Mouse (Mus musculus): ENCODE data around the gene Acbd6. TPM values are rescaled to one million over a fixed set of nuclear protein-coding genes. Genes with fewer than 3 reads are reported as not detected.

The Acbd6 gene
- not detected in 2 replicates for polyA plus RNA-seq (2012; ENCODE audit: insufficient read depth, insufficient read length, low replicate concordance, missing spikeins)

DNA sequence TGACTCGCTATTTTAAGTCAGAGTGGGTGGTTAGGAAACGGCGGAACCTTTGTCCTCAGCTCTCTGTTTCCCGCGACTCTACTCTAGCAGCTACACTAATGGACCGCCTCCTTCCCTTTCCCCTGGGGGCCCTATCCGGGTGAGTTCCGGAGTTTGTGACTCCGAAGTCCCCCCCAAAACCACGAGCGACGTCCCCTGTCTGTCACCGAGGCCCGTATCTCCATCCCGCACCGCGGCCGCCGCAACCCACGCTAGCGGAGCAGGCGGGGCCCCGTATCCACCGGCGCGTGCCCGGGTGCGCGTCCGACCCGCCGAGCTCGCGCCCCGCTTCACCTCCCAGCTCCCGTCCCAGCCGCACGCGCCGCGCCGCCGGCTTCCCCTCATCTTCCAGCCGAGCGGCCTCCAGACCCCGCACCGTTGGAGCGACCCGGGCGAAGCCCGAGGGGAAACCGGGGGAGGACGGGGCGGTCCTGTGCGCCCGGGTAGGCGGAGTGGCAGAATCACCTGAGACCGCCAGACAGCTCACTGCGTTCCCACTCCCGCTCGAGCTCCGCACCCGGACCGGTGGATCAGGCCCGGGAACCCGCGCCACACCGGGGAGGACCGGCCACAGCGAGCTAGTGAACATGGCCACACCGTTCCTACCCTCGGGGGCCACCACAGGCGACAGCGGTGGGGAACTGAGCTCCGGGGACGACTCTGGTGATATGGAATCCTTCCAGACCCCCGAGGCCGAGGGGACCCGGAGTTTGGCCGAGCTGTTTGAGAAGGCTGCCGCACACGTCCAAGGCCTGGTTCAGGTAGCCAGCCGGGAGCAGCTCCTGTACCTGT, at the start of gene Acbd6:
Acbd6 (plus strand) TSS at position 109 of the 831 bp plus-strand sequence.
- TF ChIP-seq POLR2A (IDR thresholded peaks at IDR 0.05; ENCODE audit: insufficient read depth, low read depth, low read length) (peak; percentile 48; the same call in 1 of the 2 replicates), CTCF (IDR thresholded peaks at IDR 0.05; ENCODE audit: insufficient read depth, low read depth, low read length) (no peak)
- Histone ChIP-seq H3K27ac (ENCODE audit: insufficient read depth, low read depth, low read length) (peak within 1 kb of the TSS; percentile 40), H3K4me3 (ENCODE audit: insufficient read depth, low read depth, low read length) (peak within 1 kb of the TSS; percentile 94), H3K4me1 (ENCODE audit: control insufficient read depth, insufficient read depth, low read length) (no peaks in the 10 kb centered on the region; the same call in 1 of the 2 replicates)
- under 1% methylated on average over 83 of the region's 83 CpGs for WGBS

DNA sequence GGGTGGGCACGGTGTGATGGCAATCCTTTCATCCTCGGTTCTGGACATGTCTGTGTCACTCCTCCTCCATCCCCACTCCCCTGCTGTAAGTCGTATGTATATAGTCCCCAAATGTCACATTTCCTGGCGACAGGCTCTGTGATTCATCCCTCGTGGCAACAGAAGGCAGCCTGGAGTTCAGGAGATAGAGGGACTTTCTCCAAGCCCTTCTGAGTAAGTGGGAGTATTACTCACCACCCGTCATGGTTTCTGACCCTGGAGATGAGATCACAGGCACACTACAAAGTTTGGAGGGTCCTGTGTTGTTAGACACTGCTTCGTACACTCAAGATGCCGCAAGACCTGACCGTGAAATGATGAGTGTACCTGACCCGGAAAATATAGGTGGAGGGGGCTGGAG, 47.7 kb upstream of the Acbd6 start:
- 61% methylated on average over 10 of the region's 10 CpGs for WGBS

DNA sequence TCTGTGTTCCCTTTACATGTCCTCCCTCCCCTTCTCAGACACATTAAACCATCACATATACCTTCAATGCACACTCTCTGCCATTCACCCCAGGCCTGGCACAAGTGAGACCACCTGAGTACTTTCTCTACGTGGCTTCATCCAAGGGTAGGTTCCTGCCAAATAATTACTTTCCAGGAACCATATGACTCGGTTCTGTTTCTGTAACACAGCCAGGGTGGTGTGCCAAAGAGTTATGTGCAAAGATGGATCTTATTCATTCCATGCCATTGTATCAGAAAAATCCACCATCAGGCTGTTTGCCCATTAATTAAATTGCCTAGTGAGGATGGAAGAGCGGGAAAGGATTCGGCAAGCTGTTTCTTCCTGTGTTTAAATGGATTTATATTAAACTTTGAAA, 42.1 kb upstream of the Acbd6 start:
- Histone ChIP-seq H3K4me1 (ENCODE audit: control insufficient read depth, insufficient read depth, low read length) (peaks cover 7% of the 10 kb centered on the region), H3K4me3 (ENCODE audit: insufficient read depth, low read depth, low read length) (no peak overlapping the region), H3K27ac (ENCODE audit: insufficient read depth, low read depth, low read length) (no peak overlapping the region)
- 74% methylated on average over 4 of the region's 4 CpGs for WGBS
- no peak for TF ChIP-seq POLR2A (IDR thresholded peaks at IDR 0.05; ENCODE audit: insufficient read depth, low read depth, low read length)
- TF ChIP-seq CTCF (IDR thresholded peaks at IDR 0.05; ENCODE audit: insufficient read depth, low read depth, low read length): no peak

More for the DNA sequence above, 47.7 kb upstream of the Acbd6 start:
- Histone ChIP-seq H3K4me3 (ENCODE audit: insufficient read depth, low read depth, low read length) (no peak overlapping the region), H3K27ac (ENCODE audit: insufficient read depth, low read depth, low read length) (no peak overlapping the region), H3K4me1 (ENCODE audit: control insufficient read depth, insufficient read depth, low read length) (peaks cover 10% of the 10 kb centered on the region)
- TF ChIP-seq CTCF (IDR thresholded peaks at IDR 0.05; ENCODE audit: insufficient read depth, low read depth, low read length) (no peak), POLR2A (IDR thresholded peaks at IDR 0.05; ENCODE audit: insufficient read depth, low read depth, low read length) (no peak)

DNA sequence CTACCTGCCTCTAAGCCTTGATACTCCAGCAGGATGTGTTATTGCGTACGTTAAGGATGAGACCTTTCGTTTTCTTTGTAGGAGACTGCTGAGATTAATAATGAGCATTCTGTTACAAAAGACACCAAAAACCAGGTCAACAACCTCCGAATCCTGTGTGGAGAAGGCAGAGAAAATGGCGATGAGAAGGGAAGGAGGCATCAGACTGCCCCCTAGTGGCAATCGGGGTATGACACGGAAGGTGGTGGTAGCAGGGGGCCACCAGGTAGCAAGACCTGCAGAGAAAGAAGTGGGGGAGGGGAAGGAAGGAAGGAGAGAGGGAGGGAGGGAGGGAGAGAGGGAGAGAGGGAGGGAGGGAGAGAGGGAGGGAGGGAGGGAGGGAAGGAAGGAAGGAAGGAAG, 41.3 kb upstream of the Acbd6 start:
- WGBS: 25% methylated on average over 7 of the region's 7 CpGs
- TF ChIP-seq CTCF (IDR thresholded peaks at IDR 0.05; ENCODE audit: insufficient read depth, low read depth, low read length): peak; percentile 44; the same call in 1 of the 2 replicates
- TF ChIP-seq POLR2A (IDR thresholded peaks at IDR 0.05; ENCODE audit: insufficient read depth, low read depth, low read length): no peak
- H3K27ac ChIP-seq (ENCODE audit: insufficient read depth, low read depth, low read length): no peak overlapping the region

DNA sequence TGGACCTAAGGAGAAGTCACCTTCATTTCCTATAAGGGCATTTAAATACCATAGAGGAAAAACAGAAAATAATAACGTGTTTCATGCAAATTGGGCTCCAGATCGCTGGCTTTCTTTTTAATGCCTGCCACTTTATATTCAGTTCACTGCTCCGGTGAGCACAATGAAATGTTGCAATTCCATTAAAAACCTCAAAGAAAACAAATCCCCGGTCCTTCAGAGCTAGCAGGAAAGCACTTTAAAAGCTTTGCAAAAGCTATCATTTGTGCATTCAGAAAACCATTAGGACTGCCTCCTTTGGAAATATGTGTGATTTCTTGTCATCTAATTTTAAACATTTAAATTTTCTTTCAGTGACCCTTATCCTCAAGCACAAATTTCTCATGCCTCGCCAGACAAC, 40.9 kb upstream of the Acbd6 start:
- Histone ChIP-seq H3K4me1 (ENCODE audit: control insufficient read depth, insufficient read depth, low read length) (peaks cover 3% of the 10 kb centered on the region; the same call in 1 of the 2 replicates), H3K27ac (ENCODE audit: insufficient read depth, low read depth, low read length) (no peak overlapping the region), H3K4me3 (ENCODE audit: insufficient read depth, low read depth, low read length) (no peak overlapping the region)
- 18% methylated on average over 5 of the region's 5 CpGs for WGBS
- TF ChIP-seq POLR2A (IDR thresholded peaks at IDR 0.05; ENCODE audit: insufficient read depth, low read depth, low read length) (no peak), CTCF (IDR thresholded peaks at IDR 0.05; ENCODE audit: insufficient read depth, low read depth, low read length) (no peak)

More for the DNA sequence above, 41.3 kb upstream of the Acbd6 start:
- Histone ChIP-seq H3K4me3 (ENCODE audit: insufficient read depth, low read depth, low read length) (no peak overlapping the region), H3K4me1 (ENCODE audit: control insufficient read depth, insufficient read depth, low read length) (peaks cover 5% of the 10 kb centered on the region; the same call in 1 of the 2 replicates)

DNA sequence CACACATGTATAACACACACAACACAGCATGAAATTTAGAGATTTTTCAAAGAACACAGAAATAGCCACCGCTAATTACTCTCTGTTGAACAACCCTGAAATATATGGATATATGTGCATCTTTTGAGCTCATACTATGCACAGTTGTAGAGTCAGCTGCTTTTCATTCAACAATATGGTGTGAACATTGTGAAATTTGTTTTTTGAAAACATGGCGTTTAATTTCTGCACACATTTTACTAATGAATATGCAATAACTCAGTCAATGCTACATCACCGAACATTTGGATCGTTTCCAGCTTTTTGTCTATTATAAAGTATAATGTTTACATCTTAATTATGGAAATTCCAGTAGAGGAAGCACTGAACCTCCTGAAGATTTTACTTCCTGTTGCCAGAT, 37.6 kb upstream of the Acbd6 start:
- H3K4me1 ChIP-seq (ENCODE audit: control insufficient read depth, insufficient read depth, low read length): no peaks in the 10 kb centered on the region
- no peak overlapping the region for H3K4me3 ChIP-seq (ENCODE audit: insufficient read depth, low read depth, low read length)
- WGBS: 82% methylated on average over 4 of the region's 4 CpGs
- TF ChIP-seq POLR2A (IDR thresholded peaks at IDR 0.05; ENCODE audit: insufficient read depth, low read depth, low read length) (no peak), CTCF (IDR thresholded peaks at IDR 0.05; ENCODE audit: insufficient read depth, low read depth, low read length) (no peak)
- H3K27ac ChIP-seq (ENCODE audit: insufficient read depth, low read depth, low read length): no peak overlapping the region

DNA sequence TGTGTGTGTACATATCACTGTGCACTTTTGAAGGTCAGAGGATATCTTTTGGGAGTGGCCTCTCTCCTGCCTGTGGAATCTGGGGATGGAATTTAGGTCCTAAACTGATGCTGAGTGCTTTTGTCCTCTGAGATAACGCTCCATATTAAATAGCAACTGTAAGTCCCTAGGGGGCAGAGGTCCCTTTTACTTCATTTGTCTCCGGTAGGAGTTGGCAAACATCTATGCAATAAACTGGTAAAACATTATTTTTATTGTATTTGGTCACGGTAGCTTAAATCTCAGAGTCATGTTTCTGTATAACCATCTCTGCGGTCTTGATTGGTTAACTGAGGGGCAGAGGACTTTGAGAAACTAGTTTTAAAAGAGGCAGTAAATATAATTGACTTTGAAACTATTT, 35.4 kb upstream of the Acbd6 start:
- WGBS: 85% methylated on average over 4 of the region's 4 CpGs
- TF ChIP-seq POLR2A (IDR thresholded peaks at IDR 0.05; ENCODE audit: insufficient read depth, low read depth, low read length): no peak
- no peak for TF ChIP-seq CTCF (IDR thresholded peaks at IDR 0.05; ENCODE audit: insufficient read depth, low read depth, low read length)

DNA sequence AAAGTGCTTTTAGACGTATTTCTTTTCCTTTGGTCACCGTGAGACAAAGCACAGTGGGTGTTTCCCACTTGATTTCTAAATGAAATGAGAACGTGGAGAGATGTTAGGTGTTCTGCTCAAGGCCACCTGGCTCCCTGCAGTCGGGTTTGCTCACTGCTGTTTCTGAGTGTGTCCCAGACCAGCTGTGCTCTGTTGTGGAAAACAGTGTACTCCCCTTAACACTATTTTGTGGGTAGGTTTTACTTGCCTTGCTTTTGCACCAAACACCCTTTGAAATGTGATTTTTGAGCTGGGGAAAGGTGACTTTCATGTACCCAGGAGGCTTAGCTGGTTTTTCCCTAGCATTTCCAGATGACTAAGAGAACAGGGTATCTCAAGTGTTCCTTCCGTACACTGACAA, 31.7 kb upstream of the Acbd6 start:
- TF ChIP-seq CTCF (IDR thresholded peaks at IDR 0.05; ENCODE audit: insufficient read depth, low read depth, low read length): no peak
- no peak for TF ChIP-seq POLR2A (IDR thresholded peaks at IDR 0.05; ENCODE audit: insufficient read depth, low read depth, low read length)
- 56% methylated on average over 5 of the region's 5 CpGs for WGBS
- Histone ChIP-seq H3K4me3 (ENCODE audit: insufficient read depth, low read depth, low read length) (no peak overlapping the region), H3K4me1 (ENCODE audit: control insufficient read depth, insufficient read depth, low read length) (peaks cover 21% of the 10 kb centered on the region), H3K27ac (ENCODE audit: insufficient read depth, low read depth, low read length) (no peak overlapping the region)

More for the DNA sequence above, 35.4 kb upstream of the Acbd6 start:
- H3K4me1 ChIP-seq (ENCODE audit: control insufficient read depth, insufficient read depth, low read length): peaks cover 4% of the 10 kb centered on the region
- H3K27ac ChIP-seq (ENCODE audit: insufficient read depth, low read depth, low read length): no peak overlapping the region
- H3K4me3 ChIP-seq (ENCODE audit: insufficient read depth, low read depth, low read length): no peak overlapping the region
